Mouse (Mus musculus): ENCODE results near the gene Prss41. TPM values are rescaled to one million over a fixed set of nuclear protein-coding genes. Genes with fewer than 3 reads are reported as not detected.
"Not testable (repeated sequence)": the region's sequence is repeated elsewhere in the genome, so short reads cannot be mapped to it uniquely, and the experiment has no call there.

The Prss41 gene
- polyA plus RNA-seq (2016; fragmentation: Nextera tagmentation; extraction: Ambion mirVana): 0.72 and 1.3 TPM in 2 replicates

- Histone ChIP-seq H3K4me2 (replicated peaks) (peak within 1 kb of the TSS; percentile 38), H3K27ac (no peak within 1 kb of the TSS), H3K9me3 (replicated peaks) (no peaks in the 10 kb centered on the region), H3K27me3 (0 out of 2 replicates have a peak, but pooled peaks cover 5% of the 10 kb centered on the region), H3K9ac (no peak within 1 kb of the TSS), H3K36me3 (no peaks in the 10 kb centered on the region), H3K4me3 (no peak within 1 kb of the TSS; the same call in 1 of the 2 replicates), H3K4me1 (peaks cover 5% of the 10 kb centered on the region; the same call in 1 of the 2 replicates)
- peak; percentile 43 for ATAC-seq (ENCODE audit: low FRiP score)
- WGBS: 18% methylated on average over 19 of the region's 19 CpGs
Observed at GRCm38 (mm10) chr17:23843812-23844273, at the start of gene Prss41, which contains the start of gene Prss32. Gene Prss41 (minus strand): TSS chr17:23844172. Gene Prss32 (plus strand): TSS chr17:23843855.

GRCm38 (mm10) chr17:23880576-23880975, 36.6 kb upstream of the Prss41 start, which contains the start of the genes Dcpp1 and Dcpp2:
Gene Dcpp1 (plus strand): TSS chr17:23880876.
Gene Dcpp2 (plus strand): TSS chr17:23880880.
- not testable (repeated sequence) for H3K4me1 ChIP-seq; H3K4me3 ChIP-seq; H3K36me3 ChIP-seq; H3K9me3 ChIP-seq (replicated peaks); ATAC-seq (ENCODE audit: low FRiP score); H3K4me2 ChIP-seq (replicated peaks); H3K27ac ChIP-seq; H3K9ac ChIP-seq; H3K27me3 ChIP-seq
- WGBS: 82% methylated on average over 4 of the region's 4 CpGs

- no peak for ATAC-seq (ENCODE audit: low FRiP score)
- no peak overlapping the region for H3K9ac ChIP-seq
- WGBS: 85% methylated on average over 2 of the region's 2 CpGs
Observed at GRCm38 (mm10) chr17:23877166-23877565, 33.2 kb upstream of the Prss41 start.

GRCm38 (mm10) chr17:23876741-23877140, 32.8 kb upstream of the Prss41 start:
- Histone ChIP-seq H3K9me3 (replicated peaks) (no peaks in the 10 kb centered on the region), H3K4me2 (replicated peaks) (no peak overlapping the region), H3K4me1 (no peaks in the 10 kb centered on the region), H3K27ac (no peak overlapping the region), H3K4me3 (no peak overlapping the region), H3K27me3 (no peaks in the 10 kb centered on the region), H3K36me3 (no peaks in the 10 kb centered on the region), H3K9ac (no peak overlapping the region)
- 69% methylated on average over 3 of the region's 3 CpGs for WGBS
- ATAC-seq (ENCODE audit: low FRiP score): no peak

More at GRCm38 (mm10) chr17:23877166-23877565, 33.2 kb upstream of the Prss41 start:
- no peaks in the 10 kb centered on the region for H3K4me1 ChIP-seq
- H3K27me3 ChIP-seq: no peaks in the 10 kb centered on the region
- H3K9me3 ChIP-seq (replicated peaks): no peaks in the 10 kb centered on the region
- no peak overlapping the region for H3K4me3 ChIP-seq
- H3K36me3 ChIP-seq: no peaks in the 10 kb centered on the region
- H3K4me2 ChIP-seq (replicated peaks): no peak overlapping the region
- no peak overlapping the region for H3K27ac ChIP-seq

- Histone ChIP-seq H3K4me3 (no peak overlapping the region), H3K27me3 (no peaks in the 10 kb centered on the region), H3K9ac (no peak overlapping the region), H3K27ac (no peak overlapping the region), H3K9me3 (replicated peaks) (no peaks in the 10 kb centered on the region), H3K4me1 (no peaks in the 10 kb centered on the region), H3K36me3 (no peaks in the 10 kb centered on the region), H3K4me2 (replicated peaks) (no peak overlapping the region)
- WGBS: 47% methylated on average over 8 of the region's 8 CpGs
- ATAC-seq (ENCODE audit: low FRiP score): no peak
Observed at GRCm38 (mm10) chr17:23873884-23874856, 30.2 kb upstream of the Prss41 start.

- Histone ChIP-seq H3K9me3 (replicated peaks) (no peaks in the 10 kb centered on the region), H3K4me2 (replicated peaks) (no peak overlapping the region), H3K4me3 (no peak overlapping the region), H3K36me3 (no peaks in the 10 kb centered on the region), H3K4me1 (no peaks in the 10 kb centered on the region), H3K27ac (no peak overlapping the region), H3K9ac (no peak overlapping the region), H3K27me3 (no peaks in the 10 kb centered on the region)
- ATAC-seq (ENCODE audit: low FRiP score): no peak
- WGBS: 92% methylated on average over 11 of the region's 11 CpGs
Observed at GRCm38 (mm10) chr17:23868513-23868912, 24.5 kb upstream of the Prss41 start.

- ATAC-seq (ENCODE audit: low FRiP score): no peak
- 87% methylated on average over 15 of the region's 15 CpGs for WGBS
- Histone ChIP-seq H3K4me1 (no peaks in the 10 kb centered on the region), H3K9me3 (replicated peaks) (no peaks in the 10 kb centered on the region), H3K27ac (no peak within 1 kb of the TSS), H3K4me3 (no peak within 1 kb of the TSS), H3K9ac (no peak within 1 kb of the TSS), H3K4me2 (replicated peaks) (no peak within 1 kb of the TSS), H3K36me3 (no peaks in the 10 kb centered on the region), H3K27me3 (no peaks in the 10 kb centered on the region)
Observed at GRCm38 (mm10) chr17:23867756-23868155, 23.8 kb upstream of the Prss41 start, which contains the start of gene Prss21. Gene Prss21 (plus strand): TSS chr17:23868056.

- H3K36me3 ChIP-seq: no peaks in the 10 kb centered on the region
- H3K27me3 ChIP-seq: no peaks in the 10 kb centered on the region
- no peaks in the 10 kb centered on the region for H3K4me1 ChIP-seq
- H3K9ac ChIP-seq: no peak overlapping the region
- ATAC-seq (ENCODE audit: low FRiP score): no peak
- H3K4me2 ChIP-seq (replicated peaks): no peak overlapping the region
- H3K9me3 ChIP-seq (replicated peaks): no peaks in the 10 kb centered on the region
- H3K4me3 ChIP-seq: no peak overlapping the region
- H3K27ac ChIP-seq: no peak overlapping the region
- WGBS: 88% methylated on average over 4 of the region's 4 CpGs
Observed at GRCm38 (mm10) chr17:23862926-23863325, 19.0 kb upstream of the Prss41 start.

- Histone ChIP-seq H3K4me1 (no peaks in the 10 kb centered on the region), H3K27me3 (no peaks in the 10 kb centered on the region), H3K4me3 (no peak overlapping the region), H3K36me3 (no peaks in the 10 kb centered on the region), H3K27ac (no peak overlapping the region), H3K9me3 (replicated peaks) (no peaks in the 10 kb centered on the region), H3K4me2 (replicated peaks) (no peak overlapping the region), H3K9ac (no peak overlapping the region)
- ATAC-seq (ENCODE audit: low FRiP score): no peak
- WGBS: 80% methylated on average over 2 of the region's 2 CpGs
Observed at GRCm38 (mm10) chr17:23857913-23858312, 13.9 kb upstream of the Prss41 start.

- Histone ChIP-seq H3K27ac (no peak overlapping the region), H3K9ac (no peak overlapping the region), H3K27me3 (no peaks in the 10 kb centered on the region), H3K36me3 (no peaks in the 10 kb centered on the region), H3K4me3 (no peak overlapping the region), H3K4me2 (replicated peaks) (no peak overlapping the region), H3K9me3 (replicated peaks) (no peaks in the 10 kb centered on the region), H3K4me1 (no peaks in the 10 kb centered on the region)
- no peak for ATAC-seq (ENCODE audit: low FRiP score)
- WGBS: 84% methylated on average over 6 of the region's 6 CpGs
Observed at GRCm38 (mm10) chr17:23857193-23857592, 13.2 kb upstream of the Prss41 start.

GRCm38 (mm10) chr17:23854229-23854765, 10.3 kb upstream of the Prss41 start:
- Histone ChIP-seq H3K9me3 (replicated peaks) (no peaks in the 10 kb centered on the region), H3K27ac (no peak overlapping the region), H3K4me2 (replicated peaks) (no peak overlapping the region), H3K36me3 (no peaks in the 10 kb centered on the region), H3K9ac (no peak overlapping the region), H3K4me3 (no peak overlapping the region), H3K27me3 (no peaks in the 10 kb centered on the region), H3K4me1 (no peaks in the 10 kb centered on the region)
- 90% methylated on average over 10 of the region's 10 CpGs for WGBS
- ATAC-seq (ENCODE audit: low FRiP score): no peak

- H3K4me1 ChIP-seq: no peaks in the 10 kb centered on the region
- H3K27ac ChIP-seq: no peak overlapping the region
- H3K36me3 ChIP-seq: no peaks in the 10 kb centered on the region
- no peak overlapping the region for H3K4me3 ChIP-seq
- 36% methylated on average over 5 of the region's 5 CpGs for WGBS
- no peaks in the 10 kb centered on the region for H3K27me3 ChIP-seq
- no peak overlapping the region for H3K4me2 ChIP-seq (replicated peaks)
- ATAC-seq (ENCODE audit: low FRiP score): no peak
- no peaks in the 10 kb centered on the region for H3K9me3 ChIP-seq (replicated peaks)
- H3K9ac ChIP-seq: no peak overlapping the region
Observed at GRCm38 (mm10) chr17:23853292-23853691, 9.3 kb upstream of the Prss41 start.

Measured in hindbrain, embryonic 12.5 days (tissue).